19 mouse cellular contexts compared by ENCODE assay signal in the genomic region with DNA sequence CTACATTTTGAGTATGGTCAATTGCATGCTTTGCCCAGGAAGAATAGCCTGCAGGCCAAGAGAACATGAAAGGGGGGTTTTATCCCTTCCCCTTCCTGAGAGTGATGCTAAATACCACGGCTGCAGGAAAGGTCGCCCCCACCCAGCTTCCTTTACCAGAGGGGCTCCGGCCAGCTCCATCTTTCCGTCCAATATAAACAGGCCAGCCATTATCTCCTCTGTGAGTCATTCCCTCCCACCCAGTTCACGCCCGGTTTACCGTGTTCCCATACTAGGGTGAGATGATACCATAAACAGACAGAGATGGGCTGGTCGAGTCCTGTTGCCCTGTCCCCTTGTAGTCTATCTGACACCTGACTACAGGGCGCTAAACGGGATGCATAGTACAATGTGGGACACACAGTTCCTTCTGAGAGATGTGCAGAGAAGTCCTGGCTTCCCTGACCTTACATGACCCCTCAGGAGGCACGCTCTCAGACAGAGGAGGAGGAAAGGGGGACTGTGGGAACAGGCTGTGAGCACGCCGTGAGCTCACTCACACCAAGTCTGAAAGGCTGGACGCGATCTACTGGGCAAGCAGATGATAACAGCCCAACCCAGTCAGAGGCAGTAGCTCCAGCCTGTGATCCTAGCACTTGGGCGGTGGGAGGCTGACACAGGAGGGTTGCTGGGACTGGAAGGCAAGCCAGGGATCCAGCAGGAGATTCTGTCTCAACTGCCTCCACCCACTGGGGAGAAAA. TPM values are rescaled to one million over a fixed set of nuclear protein-coding genes. Genes with fewer than 3 reads are reported as not detected.
DNase-seq lines count a peak whose midpoint lies in the region; ATAC-seq and TF ChIP-seq lines count a peak whose summit lies in the region.
"Had no signal": no experiment of that assay in that cellular context is flagged by ENCODE, and none has a peak within 500 bp of the region (broad histone marks: within the 10 kb centered on the region; RNA-seq: fewer than 3 reads in every experiment).

No protein-coding gene starts in this region.

- intact Hi-C loops in heart, postnatal 14 days (cut with DNase I), result no loop called here

- H3K27ac ChIP-seq in intestine, postnatal 0 days (ENCODE audit: low read depth, low read length), result no peak overlapping the region
- no peak overlapping the region for H3K27ac ChIP-seq in kidney, adult 2 months (ENCODE audit: insufficient read depth, low read depth, low read length)
- H3K27ac ChIP-seq: embryonic facial prominence, embryonic 10.5 days; kidney, postnatal 0 days; left cerebral cortex, adult 2 months; limb, embryonic 12.5 days; liver, embryonic 15.5 days; midbrain, embryonic 13.5 days had no signal

- H3K4me1 ChIP-seq in intestine, postnatal 0 days (replicated peaks; ENCODE audit: control insufficient read depth, insufficient read depth, low read length), result peaks cover 11% of the 10 kb centered on the region; the same call in 1 of the 2 replicates
- no peaks in the 10 kb centered on the region for H3K4me1 ChIP-seq in kidney, adult 2 months (ENCODE audit: control insufficient read depth, insufficient read depth, low read length)
- H3K4me1 ChIP-seq: midbrain, embryonic 13.5 days had no signal

- TF ChIP-seq POLR2A in kidney, adult 2 months (IDR thresholded peaks at IDR 0.05; ENCODE audit: low read depth, low read length), result no peak

- peaks cover 21% of the 10 kb centered on the region; the same call in 1 of the 2 replicates for H3K36me3 ChIP-seq in intestine, postnatal 0 days (ENCODE audit: control insufficient read depth, insufficient read depth)
- H3K36me3 ChIP-seq in kidney, adult 2 months (ENCODE audit: control insufficient read depth, insufficient read depth, low read length), result no peaks in the 10 kb centered on the region
- H3K36me3 ChIP-seq: liver, embryonic 15.5 days had no signal

- no peak overlapping the region for H3K4me3 ChIP-seq in intestine, postnatal 0 days (ENCODE audit: low read depth, low read length)
- H3K4me3 ChIP-seq in kidney, adult 2 months (ENCODE audit: insufficient read depth, low read depth, low read length), result no peak overlapping the region
- H3K4me3 ChIP-seq: embryonic facial prominence, embryonic 10.5 days; erythroblast, embryonic 14.5 days; left cerebral cortex, adult 2 months; limb, embryonic 12.5 days; liver, embryonic 15.5 days; midbrain, embryonic 13.5 days; myocyte had no signal

- peak; percentile 67 to 84 for DNase-seq in heart, adult 18-20 months
- peak; percentile 65 to 68 for DNase-seq in heart, adult 9 months (ENCODE audit: low spot score in 2 of 2)
- DNase-seq in heart, postnatal 14 days, result peak; percentile 42 to 44
- peak; percentile 23 for DNase-seq in lung, postnatal 14 days
- no peak for DNase-seq in frontal cortex, postnatal 14 days (ENCODE audit: low spot score in 2 of 2)
- DNase-seq in kidney, adult 2 months, result no peak
- DNase-seq: adrenal gland, postnatal 25 days; cerebellum, postnatal 25 days; right cerebral cortex, adult 18-20 months had no signal

- H3K9ac ChIP-seq in intestine, postnatal 0 days (ENCODE audit: low read depth, low read length), result no peak overlapping the region
- H3K9ac ChIP-seq: limb, embryonic 12.5 days; liver, embryonic 15.5 days; midbrain, embryonic 13.5 days had no signal

- no peak for ATAC-seq in intestine, postnatal 0 days
- ATAC-seq: forebrain, embryonic 16.5 days; midbrain, embryonic 13.5 days had no signal

- WGBS in intestine, postnatal 0 days, result 51% methylated on average over 16 of the region's 16 CpGs
- WGBS in kidney, adult 2 months, result 66% methylated on average over 16 of the region's 16 CpGs

- no peaks in the 10 kb centered on the region for H3K27me3 ChIP-seq in intestine, postnatal 0 days (replicated peaks; ENCODE audit: control insufficient read depth, insufficient read depth, low read length)
- no peaks in the 10 kb centered on the region for H3K27me3 ChIP-seq in kidney, adult 2 months (replicated peaks; ENCODE audit: control insufficient read depth, insufficient read depth, low read length)
- H3K27me3 ChIP-seq: limb, embryonic 12.5 days; liver, embryonic 15.5 days; midbrain, embryonic 13.5 days had no signal

- H3K4me2 ChIP-seq in intestine, postnatal 0 days (replicated peaks; ENCODE audit: low read depth), result no peak overlapping the region
- H3K4me2 ChIP-seq: limb, embryonic 12.5 days; liver, embryonic 15.5 days; midbrain, embryonic 13.5 days had no signal

- H3K9me3 ChIP-seq in intestine, postnatal 0 days (ENCODE audit: control insufficient read depth), result no peaks in the 10 kb centered on the region
- H3K9me3 ChIP-seq: embryonic facial prominence, embryonic 10.5 days; limb, embryonic 12.5 days; liver, embryonic 15.5 days; midbrain, embryonic 13.5 days had no signal

- TF ChIP-seq CTCF in intestine, postnatal 0 days (IDR thresholded peaks at IDR 0.05; ENCODE audit: low read depth), result no peak
- TF ChIP-seq CTCF in kidney, adult 2 months (conservative IDR thresholded peaks at IDR 0.05; ENCODE audit: insufficient read depth, insufficient read length, low read depth, low read length), result no peak

RNA-seq across cellular contexts. Expression of a gene that starts 55.3 kb away (rescaled TPM):
- total RNA-seq in heart, adult 18-20 months (2021), result 10 to 100 TPM in 1 of 2 experiments, 1 to 10 TPM in 1; 8.7 to 10.1 TPM
- total RNA-seq in heart, postnatal 14 days (2021), result 10 to 100 TPM; 15.9 to 17.8 TPM
- polyA plus RNA-seq in intestine, postnatal 0 days (2015; fragmentation: Nextera tagmentation; extraction: Ambion mirVana), result 1.5 and 1.9 TPM in 2 replicates
- polyA plus RNA-seq in kidney, adult 2 months (2012; rRNA removed), result 2.9 and 3.4 TPM in 2 replicates
- polyA plus RNA-seq: erythroblast, embryonic 14.5 days had no signal

Comparison
In these comparisons a context has a peak if more than half of its experiments do, and no peak if none do; other contexts are left out.
1. DNase-seq: peak in heart, adult 18-20 months (2 of 2), heart, adult 9 months (2 of 2), heart, postnatal 14 days (2 of 2) and lung, postnatal 14 days (single experiment); none in frontal cortex, postnatal 14 days (0 of 2) and kidney, adult 2 months (single experiment).